Mouse (Mus musculus): ENCODE data around the gene Ntpcr. TPM values are rescaled to one million over a fixed set of nuclear protein-coding genes. Genes with fewer than 3 reads are reported as not detected.

The Ntpcr gene
- total and polyA plus RNA-seq, 3 experiments, result 40.0 to 45.3 TPM; not detected in 1

GRCm38 (mm10) chr8:125741855-125742254, 12.1 kb downstream of the Ntpcr start:
- Histone ChIP-seq H3K4me3 (ENCODE audit: control insufficient read depth in 1 of 2, insufficient read depth in 1 of 2, low read depth in 2 of 2, low read length in 2 of 2) (no peak overlapping the region), H3K9ac (ENCODE audit: control insufficient read depth, low read depth, low read length, poor library complexity, severe bottlenecking) (no peak overlapping the region), H3K4me1 (ENCODE audit: control insufficient read depth in 1 of 2, insufficient read depth in 2 of 2, low read length in 2 of 2) (no peaks in the 10 kb centered on the region), H3K9me3 (replicated peaks; ENCODE audit: insufficient read depth, low read length) (no peaks in the 10 kb centered on the region), H3K79me2 (ENCODE audit: control insufficient read depth, insufficient read depth, low read length, poor library complexity) (no peaks in the 10 kb centered on the region), H3K27ac (ENCODE audit: control insufficient read depth, low read depth, low read length) (no peak overlapping the region), H3K36me3 (ENCODE audit: control insufficient read depth in 1 of 2, insufficient read depth in 2 of 2, low read length in 2 of 2) (no peaks in the 10 kb centered on the region), H3K27me3 (ENCODE audit: control insufficient read depth in 1 of 2, insufficient read depth in 2 of 2, low read length in 2 of 2) (no peaks in the 10 kb centered on the region)
- TF ChIP-seq CHD2 (IDR thresholded peaks at IDR 0.05; ENCODE audit: low read length) (no peak), RAD21 (IDR thresholded peaks at IDR 0.05; ENCODE audit: low read depth, low read length) (no peak), TBP (IDR thresholded peaks at IDR 0.05; ENCODE audit: low read depth, low read length) (no peak), UBTF (IDR thresholded peaks at IDR 0.05; ENCODE audit: borderline replicate concordance, insufficient read depth, low read depth, low read length) (no peak), MEF2A (IDR thresholded peaks at IDR 0.05; ENCODE audit: extremely low read depth, insufficient replicate concordance, low read depth, low read length, poor library complexity, severe bottlenecking) (no peak), MXI1 (IDR thresholded peaks at IDR 0.05; ENCODE audit: low read depth, low read length) (no peak), HCFC1 (IDR thresholded peaks at IDR 0.05; ENCODE audit: low read depth, low read length) (no peak), MAX (IDR thresholded peaks at IDR 0.05; ENCODE audit: low read length) (no peak), MYB (IDR thresholded peaks at IDR 0.05; ENCODE audit: low read depth, low read length) (no peak), MYC (IDR thresholded peaks at IDR 0.05; ENCODE audit: low read depth, low read length) (no peak), SMC3 (IDR thresholded peaks at IDR 0.05; ENCODE audit: low read depth, low read length) (no peak), POLR2AphosphoS2 (IDR thresholded peaks at IDR 0.05; ENCODE audit: low read length) (no peak), KAT2A (conservative IDR thresholded peaks at IDR 0.05; ENCODE audit: low read depth, low read length) (no peak), MAFK (IDR thresholded peaks at IDR 0.05; ENCODE audit: borderline replicate concordance, low read depth, low read length) (no peak), ELF1 (IDR thresholded peaks at IDR 0.05; ENCODE audit: low read depth, low read length) (no peak)
- DNase-seq (ENCODE audit: low read depth, low spot score), result no peak

GRCm38 (mm10) chr8:125742406-125742805, 12.6 kb downstream of the Ntpcr start:
- TF ChIP-seq TBP (IDR thresholded peaks at IDR 0.05; ENCODE audit: low read depth, low read length) (no peak), GABPA (IDR thresholded peaks at IDR 0.05; ENCODE audit: low read depth, low read length) (no peak), MYB (IDR thresholded peaks at IDR 0.05; ENCODE audit: low read depth, low read length) (no peak), MAZ (IDR thresholded peaks at IDR 0.05; ENCODE audit: low read depth, low read length) (no peak), POLR2AphosphoS5 (IDR thresholded peaks at IDR 0.05; ENCODE audit: borderline replicate concordance, low read depth, low read length) (no peak), RCOR1 (IDR thresholded peaks at IDR 0.05; ENCODE audit: low read depth, low read length) (no peak), HCFC1 (IDR thresholded peaks at IDR 0.05; ENCODE audit: low read depth, low read length) (no peak)
- H3K27me3 ChIP-seq (ENCODE audit: control insufficient read depth in 1 of 2, insufficient read depth in 2 of 2, low read length in 2 of 2), result no peaks in the 10 kb centered on the region
- no peaks in the 10 kb centered on the region for H3K4me1 ChIP-seq (ENCODE audit: control insufficient read depth in 1 of 2, insufficient read depth in 2 of 2, low read length in 2 of 2)
- H3K36me3 ChIP-seq (ENCODE audit: control insufficient read depth in 1 of 2, insufficient read depth in 2 of 2, low read length in 2 of 2), result no peaks in the 10 kb centered on the region
- H3K9ac ChIP-seq (ENCODE audit: control insufficient read depth, low read depth, low read length, poor library complexity, severe bottlenecking), result no peak overlapping the region
- H3K27ac ChIP-seq (ENCODE audit: control insufficient read depth, low read depth, low read length), result no peak overlapping the region
- no peaks in the 10 kb centered on the region for H3K79me2 ChIP-seq (ENCODE audit: control insufficient read depth, insufficient read depth, low read length, poor library complexity)
- H3K4me3 ChIP-seq (ENCODE audit: control insufficient read depth in 1 of 2, insufficient read depth in 1 of 2, low read depth in 2 of 2, low read length in 2 of 2), result no peak overlapping the region
- no peaks in the 10 kb centered on the region for H3K9me3 ChIP-seq (replicated peaks; ENCODE audit: insufficient read depth, low read length)
- no peak for DNase-seq (ENCODE audit: low read depth, low spot score)

Data from MEL (cell line).